Mouse (Mus musculus) E14TG2a.4 (cell line): ENCODE results near the gene Vps26a.

Experiments used
- CTCF ChIP-seq: conservative IDR thresholded peaks from 2 replicates; pipeline ENCODE4 v1.5.1; 2014; ENCODE audit warnings: low read length
- NANOG ChIP-seq: IDR thresholded peaks from 2 replicates; pipeline ENCODE4 v1.6.1; 2014; ENCODE audit warnings: borderline replicate concordance, low read length, mixed read lengths
- POU5F1 ChIP-seq: IDR thresholded peaks from 2 replicates; pipeline ENCODE4 v1.6.1; 2014; ENCODE audit warnings: low read length, borderline replicate concordance

- no peak for TF ChIP-seq CTCF
- TF ChIP-seq POU5F1, result no peak
- no peak for TF ChIP-seq NANOG
These were observed 34.3 kb upstream of the Vps26a start for GRCm38 (mm10) chr10:62520911-62521310.
